Mouse (Mus musculus): ENCODE measurements around the gene Aplp1. TPM values are rescaled to one million over a fixed set of nuclear protein-coding genes. Genes with fewer than 3 reads are reported as not detected.

The Aplp1 gene
- polyA plus RNA-seq, 1 experiment = 6.2 TPM

- 0% methylated on average over 4 of the region's 4 CpGs for WGBS
- TF ChIP-seq CTCF (IDR thresholded peaks at IDR 0.05; ENCODE audit: control insufficient read depth, insufficient read depth, low read length) (no peak), POLR2A (IDR thresholded peaks at IDR 0.05; ENCODE audit: borderline replicate concordance, control insufficient read depth, low read depth, low read length) (peak; percentile 49; the same call in 1 of the 2 replicates)
- H3K27ac ChIP-seq (ENCODE audit: control insufficient read depth, insufficient read depth, low read depth, low read length, poor library complexity) = peak overlapping the region; percentile 98
- H3K4me1 ChIP-seq (ENCODE audit: control insufficient read depth, insufficient read depth, low read length) = peaks cover 5% of the 10 kb centered on the region; the same call in 1 of the 2 replicates
- H3K4me3 ChIP-seq (replicated peaks; ENCODE audit: control insufficient read depth, low read depth, low read length) = peak overlapping the region; percentile 46
Measured at GRCm38 (mm10) chr7:30412735-30413147, 32.6 kb downstream of the Aplp1 start.

GRCm38 (mm10) chr7:30411023-30411422, 34.3 kb downstream of the Aplp1 start:
- Histone ChIP-seq H3K4me3 (replicated peaks; ENCODE audit: control insufficient read depth, low read depth, low read length) (no peak overlapping the region), H3K4me1 (ENCODE audit: control insufficient read depth, insufficient read depth, low read length) (peaks cover 5% of the 10 kb centered on the region; the same call in 1 of the 2 replicates), H3K27ac (ENCODE audit: control insufficient read depth, insufficient read depth, low read depth, low read length, poor library complexity) (peak overlapping the region; percentile 77)
- 25% methylated on average over 3 of the region's 3 CpGs for WGBS
- TF ChIP-seq CTCF (IDR thresholded peaks at IDR 0.05; ENCODE audit: control insufficient read depth, insufficient read depth, low read length) = no peak
- no peak for TF ChIP-seq POLR2A (IDR thresholded peaks at IDR 0.05; ENCODE audit: borderline replicate concordance, control insufficient read depth, low read depth, low read length)

GRCm38 (mm10) chr7:30409789-30410188, 35.5 kb downstream of the Aplp1 start:
- peaks cover 5% of the 10 kb centered on the region; the same call in 1 of the 2 replicates for H3K4me1 ChIP-seq (ENCODE audit: control insufficient read depth, insufficient read depth, low read length)
- TF ChIP-seq CTCF (IDR thresholded peaks at IDR 0.05; ENCODE audit: control insufficient read depth, insufficient read depth, low read length) (no peak), POLR2A (IDR thresholded peaks at IDR 0.05; ENCODE audit: borderline replicate concordance, control insufficient read depth, low read depth, low read length) (no peak)

DNA sequence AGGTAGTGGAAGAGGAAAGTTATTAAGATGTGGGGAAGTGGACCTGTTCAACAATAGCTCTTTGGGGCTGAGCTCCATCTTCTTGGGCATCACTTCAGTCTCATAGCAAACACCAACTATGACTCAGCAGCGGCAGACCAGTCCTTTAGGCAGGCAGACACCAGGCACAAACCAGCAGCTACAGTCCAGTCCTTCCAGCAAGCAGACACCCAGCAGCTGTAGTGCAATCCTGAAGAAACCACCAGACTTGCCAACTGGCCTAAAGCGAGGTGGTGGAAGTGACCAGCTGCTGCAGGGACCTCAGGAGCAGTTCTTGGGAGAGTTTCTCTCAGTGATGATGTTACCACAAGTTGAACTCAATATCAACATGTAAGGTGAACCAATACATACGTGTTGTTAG, 36.7 kb downstream of the Aplp1 start:
- Histone ChIP-seq H3K4me3 (replicated peaks; ENCODE audit: control insufficient read depth, low read depth, low read length) (no peak overlapping the region), H3K4me1 (ENCODE audit: control insufficient read depth, insufficient read depth, low read length) (peaks cover 5% of the 10 kb centered on the region; the same call in 1 of the 2 replicates), H3K27ac (ENCODE audit: control insufficient read depth, insufficient read depth, low read depth, low read length, poor library complexity) (no peak overlapping the region)
- TF ChIP-seq POLR2A (IDR thresholded peaks at IDR 0.05; ENCODE audit: borderline replicate concordance, control insufficient read depth, low read depth, low read length) (no peak), CTCF (IDR thresholded peaks at IDR 0.05; ENCODE audit: control insufficient read depth, insufficient read depth, low read length) (no peak)
- WGBS = 65% methylated on average over 3 of the region's 3 CpGs

More at GRCm38 (mm10) chr7:30409789-30410188, 35.5 kb downstream of the Aplp1 start:
- 54% methylated on average over 2 of the region's 2 CpGs for WGBS
- no peak overlapping the region for H3K27ac ChIP-seq (ENCODE audit: control insufficient read depth, insufficient read depth, low read depth, low read length, poor library complexity)
- no peak overlapping the region for H3K4me3 ChIP-seq (replicated peaks; ENCODE audit: control insufficient read depth, low read depth, low read length)

DNA sequence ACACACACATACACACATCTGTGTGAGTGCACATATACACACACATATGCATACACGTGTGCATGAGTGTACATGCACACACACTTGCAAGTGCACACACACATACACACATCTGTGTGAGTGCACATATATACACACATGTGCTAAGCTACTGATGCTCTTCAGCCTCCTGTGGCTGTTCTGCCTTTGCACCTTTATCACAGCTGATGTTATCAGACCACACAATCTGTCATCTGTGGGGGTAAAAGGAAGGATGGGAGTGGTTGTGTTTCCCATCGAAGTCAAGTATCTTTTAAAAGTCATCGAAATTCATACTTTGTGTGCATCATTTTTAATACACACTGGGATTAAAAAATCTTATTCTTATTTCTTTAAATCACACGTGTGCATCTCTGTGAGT, 43.0 kb downstream of the Aplp1 start:
- H3K4me3 ChIP-seq (replicated peaks; ENCODE audit: control insufficient read depth, low read depth, low read length) = no peak overlapping the region
- H3K4me1 ChIP-seq (ENCODE audit: control insufficient read depth, insufficient read depth, low read length) = no peaks in the 10 kb centered on the region; the same call in none of the 2 replicates
- no peak overlapping the region for H3K27ac ChIP-seq (ENCODE audit: control insufficient read depth, insufficient read depth, low read depth, low read length, poor library complexity)
- TF ChIP-seq CTCF (IDR thresholded peaks at IDR 0.05; ENCODE audit: control insufficient read depth, insufficient read depth, low read length) (no peak), POLR2A (IDR thresholded peaks at IDR 0.05; ENCODE audit: borderline replicate concordance, control insufficient read depth, low read depth, low read length) (no peak)
- 41% methylated on average over 4 of the region's 4 CpGs for WGBS

- 77% methylated on average over 7 of the region's 7 CpGs for WGBS
- H3K27ac ChIP-seq (ENCODE audit: control insufficient read depth, insufficient read depth, low read depth, low read length, poor library complexity) = no peak overlapping the region
Measured at GRCm38 (mm10) chr7:30399671-30400070, 45.7 kb downstream of the Aplp1 start.

DNA sequence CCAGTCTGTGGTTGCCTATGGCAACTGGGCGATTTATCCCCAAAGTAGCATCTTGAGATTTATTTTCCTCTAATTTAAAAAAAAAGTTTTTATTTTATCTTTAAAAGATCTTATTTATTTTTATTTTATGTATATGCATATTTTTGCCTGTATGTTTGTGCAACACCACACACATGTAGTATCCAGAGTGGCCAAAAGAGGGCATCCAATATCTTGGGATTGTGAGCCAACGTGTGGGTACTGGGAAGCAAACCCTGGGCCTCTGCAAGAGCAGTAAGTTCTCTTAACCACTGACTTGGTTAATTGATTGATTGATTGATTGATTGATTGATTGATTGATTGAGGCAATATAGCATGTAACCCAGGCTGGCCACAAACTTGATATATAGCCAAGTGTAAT, 50.5 kb downstream of the Aplp1 start:
- H3K4me1 ChIP-seq (ENCODE audit: control insufficient read depth, insufficient read depth, low read length) = peaks cover 6% of the 10 kb centered on the region
- peak overlapping the region; percentile 86 for H3K27ac ChIP-seq (ENCODE audit: control insufficient read depth, insufficient read depth, low read depth, low read length, poor library complexity)
- 27% methylated on average over 2 of the region's 2 CpGs for WGBS
- peak; percentile 33; the same call in 1 of the 2 replicates for TF ChIP-seq CTCF (IDR thresholded peaks at IDR 0.05; ENCODE audit: control insufficient read depth, insufficient read depth, low read length)
- TF ChIP-seq POLR2A (IDR thresholded peaks at IDR 0.05; ENCODE audit: borderline replicate concordance, control insufficient read depth, low read depth, low read length) = no peak
- H3K4me3 ChIP-seq (replicated peaks; ENCODE audit: control insufficient read depth, low read depth, low read length) = no peak overlapping the region

More at GRCm38 (mm10) chr7:30399671-30400070, 45.7 kb downstream of the Aplp1 start:
- Histone ChIP-seq H3K4me3 (replicated peaks; ENCODE audit: control insufficient read depth, low read depth, low read length) (no peak overlapping the region), H3K4me1 (ENCODE audit: control insufficient read depth, insufficient read depth, low read length) (no peaks in the 10 kb centered on the region; the same call in none of the 2 replicates)
- TF ChIP-seq POLR2A (IDR thresholded peaks at IDR 0.05; ENCODE audit: borderline replicate concordance, control insufficient read depth, low read depth, low read length) = no peak

DNA sequence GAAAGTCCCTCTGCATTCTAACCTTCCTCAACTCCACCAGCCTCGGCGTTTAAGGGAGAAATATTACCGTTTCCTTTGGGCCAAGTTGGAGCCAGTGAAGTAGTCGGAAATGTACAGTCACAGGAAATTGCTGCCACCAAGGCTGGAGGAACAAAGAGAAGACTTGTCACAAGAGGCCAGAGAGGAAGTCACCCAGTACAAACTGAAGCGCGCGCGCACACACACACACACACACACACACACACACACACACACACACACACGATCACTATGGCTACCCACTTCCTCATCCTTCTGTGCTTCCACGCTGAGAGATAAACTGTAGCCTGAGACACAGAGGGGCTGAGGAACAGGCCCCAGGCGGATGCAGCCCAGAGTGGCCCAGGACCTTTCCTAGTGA, 51.0 kb downstream of the Aplp1 start:
- WGBS = 0% methylated on average over 11 of the region's 11 CpGs
- H3K4me1 ChIP-seq (ENCODE audit: control insufficient read depth, insufficient read depth, low read length) = peaks cover 6% of the 10 kb centered on the region
- peak overlapping the region; percentile 86 for H3K27ac ChIP-seq (ENCODE audit: control insufficient read depth, insufficient read depth, low read depth, low read length, poor library complexity)
- TF ChIP-seq CTCF (IDR thresholded peaks at IDR 0.05; ENCODE audit: control insufficient read depth, insufficient read depth, low read length) (no peak), POLR2A (IDR thresholded peaks at IDR 0.05; ENCODE audit: borderline replicate concordance, control insufficient read depth, low read depth, low read length) (no peak; the same call in 1 of the 2 replicates)
- H3K4me3 ChIP-seq (replicated peaks; ENCODE audit: control insufficient read depth, low read depth, low read length) = no peak overlapping the region

DNA sequence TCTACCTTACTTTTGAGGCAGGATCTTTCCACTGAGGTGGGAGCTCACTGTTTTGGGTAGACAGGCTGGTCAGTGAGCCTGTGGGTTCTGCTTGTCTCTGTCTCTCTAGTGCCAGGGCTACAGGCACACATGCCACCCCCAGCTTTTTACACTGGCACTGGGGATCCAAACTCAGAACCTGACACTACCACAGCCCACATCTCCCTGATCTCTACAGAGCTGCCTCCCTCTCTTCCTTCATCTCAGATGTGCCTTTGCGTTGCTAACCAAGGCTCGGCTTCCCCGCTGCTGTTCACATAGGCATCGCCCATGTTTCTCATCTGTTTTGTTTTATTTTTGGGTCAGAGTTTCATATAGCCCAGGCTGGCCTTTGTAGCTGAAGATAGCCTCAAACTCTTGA, 51.7 kb downstream of the Aplp1 start:
- peak overlapping the region; percentile 86 for H3K27ac ChIP-seq (ENCODE audit: control insufficient read depth, insufficient read depth, low read depth, low read length, poor library complexity)
- peaks cover 6% of the 10 kb centered on the region for H3K4me1 ChIP-seq (ENCODE audit: control insufficient read depth, insufficient read depth, low read length)
- TF ChIP-seq CTCF (IDR thresholded peaks at IDR 0.05; ENCODE audit: control insufficient read depth, insufficient read depth, low read length) (no peak), POLR2A (IDR thresholded peaks at IDR 0.05; ENCODE audit: borderline replicate concordance, control insufficient read depth, low read depth, low read length) (no peak)
- H3K4me3 ChIP-seq (replicated peaks; ENCODE audit: control insufficient read depth, low read depth, low read length) = peak overlapping the region; percentile 17
- WGBS = 34% methylated on average over 4 of the region's 4 CpGs
